Mouse (Mus musculus): ENCODE results near the gene 2310033P09Rik. TPM values are rescaled to one million over a fixed set of nuclear protein-coding genes. Genes with fewer than 3 reads are reported as not detected.

The 2310033P09Rik gene
- total RNA-seq, 2 experiments from 2014 or later, result 2.3 to 2.6 TPM

DNA sequence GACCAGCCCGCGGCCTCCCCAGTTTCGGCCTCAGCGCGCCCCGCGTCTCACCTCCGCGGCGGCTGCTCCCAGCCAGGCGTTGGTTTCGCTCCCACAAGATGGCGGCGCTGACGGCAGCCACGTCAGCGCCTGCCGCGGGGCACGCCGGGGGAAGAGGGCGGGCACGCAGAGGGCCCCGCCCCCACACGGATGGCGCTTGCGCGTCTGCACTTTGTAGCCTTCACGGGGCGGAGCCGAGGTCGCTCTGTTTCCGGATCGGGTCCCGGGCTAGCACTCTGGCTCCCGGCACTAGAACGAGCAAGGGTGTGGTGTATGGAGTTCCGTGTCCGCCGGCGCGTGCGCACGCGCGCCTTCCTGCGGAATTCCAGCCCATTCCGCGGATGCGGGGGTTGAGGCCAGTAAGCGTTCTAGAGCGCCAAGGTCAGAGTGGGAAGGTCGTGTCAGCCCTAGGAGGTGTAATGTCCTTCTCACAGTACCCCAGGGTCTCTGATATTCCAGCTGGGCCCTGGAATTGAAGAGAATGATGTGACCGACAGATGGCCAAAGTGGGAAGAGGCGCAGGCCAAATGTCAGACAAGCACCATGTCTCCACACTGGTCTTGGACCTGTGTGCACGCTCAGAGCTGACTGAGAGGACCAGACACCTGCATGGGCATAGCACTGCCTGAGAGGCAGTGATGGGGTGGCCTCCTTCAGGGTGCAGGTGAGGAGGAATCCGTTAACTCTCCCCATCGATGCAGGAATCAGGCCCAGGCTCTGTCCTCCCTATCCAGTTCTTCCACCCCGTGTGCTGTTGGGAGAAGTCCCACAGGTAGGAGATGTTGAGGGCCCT lies 20.2 kb downstream of the 2310033P09Rik start, which contains the start of gene Arf1:
Gene Arf1, minus strand, starts transcription at position 149 of the 832 bp plus-strand sequence.
- peak; percentile 96 for DNase-seq (ENCODE audit: low spot score)

- DNase-seq (ENCODE audit: low spot score), result peak; percentile 60
Observed at GRCm38 (mm10) chr11:59230144-59230760, 22.1 kb downstream of the 2310033P09Rik start.

DNA sequence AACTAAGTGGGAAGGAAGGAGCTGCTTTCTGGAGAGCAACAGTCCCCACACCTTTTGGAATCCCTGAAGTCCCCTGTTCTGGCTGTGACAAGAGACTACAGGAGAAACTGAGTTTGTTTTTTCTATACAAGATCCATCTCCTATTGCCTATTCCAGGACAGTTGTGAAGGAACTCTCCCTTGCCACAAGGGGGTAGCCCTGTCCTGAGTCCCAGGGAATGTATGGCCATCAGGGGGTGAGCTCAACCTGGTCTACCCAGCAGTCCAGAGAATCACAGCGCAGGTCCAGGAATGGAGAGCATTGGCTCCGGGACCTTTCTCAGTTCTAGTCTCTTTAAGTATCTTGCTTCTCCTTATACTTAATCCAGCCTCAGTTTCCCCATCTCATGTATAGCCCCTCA lies 24.7 kb downstream of the 2310033P09Rik start:
- no peak for DNase-seq (ENCODE audit: low spot score)

GRCm38 (mm10) chr11:59238525-59239427 lies 30.7 kb downstream of the 2310033P09Rik start:
- peak; percentile 49 for DNase-seq (ENCODE audit: low spot score)

DNA sequence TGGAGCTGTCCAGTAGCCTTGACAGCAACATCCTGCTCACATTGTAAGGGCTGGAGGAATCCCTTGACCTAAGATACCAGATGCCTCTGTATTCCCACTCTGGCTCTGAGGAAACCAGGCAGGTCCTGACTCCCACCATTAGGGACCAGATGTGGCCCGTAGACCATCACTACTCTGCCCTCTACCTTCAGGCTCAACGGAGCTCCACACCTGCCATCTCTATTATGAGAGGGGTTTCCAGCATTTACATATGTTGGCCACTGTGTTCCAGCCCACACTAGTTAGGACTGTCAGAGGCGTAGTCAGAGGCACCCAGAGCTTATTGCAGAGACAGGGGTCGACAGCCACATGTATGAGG lies 31.3 kb downstream of the 2310033P09Rik start:
- no peak for DNase-seq (ENCODE audit: low spot score)

DNA sequence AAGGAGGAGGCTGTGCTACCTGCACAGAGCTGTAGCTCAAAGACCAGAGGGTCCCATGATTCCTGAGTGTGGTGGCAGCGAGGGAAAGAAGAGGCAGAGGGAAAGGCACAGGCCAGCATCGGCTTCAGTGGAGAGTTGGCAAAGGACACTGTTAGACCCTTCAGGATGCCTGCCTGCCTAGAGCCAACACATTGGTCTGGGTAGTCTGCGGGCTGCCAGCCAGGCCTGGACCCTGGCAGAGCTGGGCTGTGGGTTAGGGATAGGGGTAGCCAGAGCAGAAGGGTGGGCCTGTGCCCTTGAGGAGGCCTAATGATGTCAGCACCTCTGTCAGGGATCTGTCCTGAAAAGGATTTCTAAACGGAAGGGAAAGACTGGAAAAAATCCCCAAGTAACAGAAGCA lies 31.7 kb downstream of the 2310033P09Rik start:
- DNase-seq (ENCODE audit: low spot score), result no peak

DNA sequence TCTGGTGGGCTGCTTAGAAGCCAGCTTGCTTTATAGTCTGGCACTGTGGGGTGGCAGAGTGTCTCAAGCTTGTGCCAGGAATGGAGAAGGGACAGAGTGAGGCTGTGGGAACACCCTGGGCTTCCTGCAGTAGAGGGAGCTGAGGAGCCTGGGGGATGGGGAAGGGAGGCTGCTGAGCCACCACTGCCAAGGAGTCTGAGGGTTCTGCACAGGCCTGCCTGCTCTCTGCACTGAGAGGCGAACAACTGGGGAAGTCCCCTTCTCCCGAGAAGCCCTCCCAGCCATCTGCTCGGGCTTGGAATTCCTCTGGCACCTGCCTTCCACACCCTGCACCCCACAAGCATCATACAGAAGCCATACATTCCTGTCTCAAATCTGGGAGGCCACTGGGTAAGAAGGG lies 33.7 kb downstream of the 2310033P09Rik start:
- DNase-seq (ENCODE audit: low spot score), result no peak

DNA sequence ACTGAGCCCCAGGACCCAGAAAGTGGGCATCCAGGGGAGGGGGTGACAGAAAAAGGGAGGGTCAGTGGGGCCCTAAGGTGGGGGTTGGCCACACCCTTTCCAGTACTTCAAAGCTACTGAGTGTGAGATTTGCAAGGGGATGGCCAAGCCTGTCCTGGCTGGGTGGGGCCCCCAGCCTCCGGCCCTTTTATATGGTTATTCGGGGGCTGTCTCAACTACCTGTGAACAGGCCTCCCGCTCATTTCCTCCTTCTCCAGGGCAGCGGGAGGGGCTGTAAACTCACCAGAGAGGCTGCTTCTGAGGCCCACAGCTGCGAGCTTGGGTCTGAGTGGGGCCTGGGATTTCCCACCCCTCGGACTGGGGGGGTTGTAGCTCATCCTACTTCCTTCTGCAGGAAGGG lies 35.7 kb downstream of the 2310033P09Rik start:
- DNase-seq (ENCODE audit: low spot score), result no peak

GRCm38 (mm10) chr11:59248101-59248500 lies 40.0 kb downstream of the 2310033P09Rik start:
- DNase-seq (ENCODE audit: low spot score), result no peak

GRCm38 (mm10) chr11:59259647-59260046 lies 51.5 kb downstream of the 2310033P09Rik start:
- no peak for DNase-seq (ENCODE audit: low spot score)

Other genes starting within 250 kb of the 2310033P09Rik start
- 1 to 10 TPM; 5.9 to 6.5 TPM for gene Trim11, start 230.2 kb upstream of the 2310033P09Rik start, total RNA-seq (2021)
- 1,000 to 10,000 TPM; 1,684 to 1,873 TPM for gene Obscn, start 71.9 kb upstream of the 2310033P09Rik start, total RNA-seq (2021)
- 1 to 10 TPM; 6.9 to 7.2 TPM for gene Iba57, start 44.6 kb upstream of the 2310033P09Rik start, total RNA-seq (2021)
- gene Gjc2, start 25.1 kb upstream of the 2310033P09Rik start, total RNA-seq (2021), result under 1 TPM; 0.23 to 0.33 TPM
- 10 to 100 TPM; 32.9 to 38.0 TPM for gene Guk1, start 16.1 kb upstream of the 2310033P09Rik start, total RNA-seq (2021)
- 10 to 100 TPM; 57.0 to 65.8 TPM for gene Mrpl55, start 5.8 kb upstream of the 2310033P09Rik start, total RNA-seq (2021)
- 100 to 1,000 TPM; 230 to 237 TPM for gene Arf1, start 19.9 kb downstream of the 2310033P09Rik start, total RNA-seq (2021)
- not detected for gene Wnt3a, start 82.4 kb downstream of the 2310033P09Rik start, total RNA-seq (2021)
- gene Wnt9a, start 98.6 kb downstream of the 2310033P09Rik start, total RNA-seq (2021), result 1 to 10 TPM; 7.9 to 9.9 TPM
- not detected for gene Prss38, start 167.3 kb downstream of the 2310033P09Rik start, total RNA-seq (2021)
- gene Jmjd4, start 241.7 kb downstream of the 2310033P09Rik start, total RNA-seq (2021), result 1 to 10 TPM; 9.0 to 9.8 TPM
- gene Snap47, start 242.9 kb downstream of the 2310033P09Rik start, total RNA-seq (2021), result 10 to 100 TPM; 23.9 to 24.2 TPM